In genomic region chr9:44212406-44212805, GRCm38 (mm10) we compare ENCODE assay signal across 33 mouse cellular contexts. TPM values are rescaled to one million over a fixed set of nuclear protein-coding genes. Genes with fewer than 3 reads are reported as not detected.
"Had no signal": no experiment of that assay in that cellular context is flagged by ENCODE, and none has a peak within 500 bp of the region (broad histone marks: within the 10 kb centered on the region; RNA-seq: fewer than 3 reads in every experiment).

No protein-coding gene starts in this region.

- H3K27me3 ChIP-seq: heart, embryonic 13.5 days; heart, embryonic 15.5 days; hindbrain, embryonic 12.5 days; intestine, embryonic 15.5 days; limb, embryonic 13.5 days; limb, embryonic 15.5 days; liver, embryonic 12.5 days had no signal

- H3K4me3 ChIP-seq: heart, adult 2 months; heart, embryonic 13.5 days; heart, embryonic 15.5 days; hindbrain, embryonic 10.5 days; hindbrain, embryonic 12.5 days; intestine, embryonic 15.5 days; layer of hippocampus, adult 2 months; limb, embryonic 13.5 days; limb, embryonic 15.5 days; liver, embryonic 12.5 days had no signal

- H3K9me3 ChIP-seq: heart, embryonic 13.5 days; heart, embryonic 15.5 days; intestine, embryonic 15.5 days; limb, embryonic 15.5 days; liver, embryonic 12.5 days had no signal

- DNase-seq: gastrocnemius, postnatal 10 days; gastrocnemius, postnatal 36 days; heart, adult 11 months; heart, adult 2 months; heart, postnatal 4 days; kidney, adult 18-20 months; kidney, adult 8-10 months; kidney, postnatal 10 days; kidney, postnatal 25 days; kidney, postnatal 4 days; left cerebral cortex, postnatal 4 days had no signal

- H3K4me1 ChIP-seq: heart, embryonic 13.5 days; heart, embryonic 15.5 days; hindbrain, embryonic 10.5 days; hindbrain, embryonic 12.5 days; limb, embryonic 13.5 days; limb, embryonic 15.5 days had no signal

- H3K27ac ChIP-seq: heart, adult 2 months; heart, embryonic 13.5 days; heart, embryonic 15.5 days; hindbrain, embryonic 10.5 days; hindbrain, embryonic 12.5 days; hindbrain, embryonic 14.5 days; intestine, embryonic 15.5 days; limb, embryonic 13.5 days; limb, embryonic 15.5 days; liver, embryonic 12.5 days; liver, embryonic 14.5 days had no signal

- H3K36me3 ChIP-seq: intestine, embryonic 15.5 days had no signal

- H3K4me2 ChIP-seq: heart, embryonic 11.5 days; heart, embryonic 13.5 days; heart, embryonic 15.5 days; hindbrain, embryonic 12.5 days; hindbrain, embryonic 14.5 days; intestine, embryonic 15.5 days; limb, embryonic 13.5 days; limb, embryonic 15.5 days; liver, embryonic 12.5 days had no signal

- ATAC-seq: hindbrain, embryonic 16.5 days; inflammation-experienced regulatory T-cells, adult 6 months; intestine, embryonic 15.5 days; intestine, postnatal 0 days; liver, embryonic 12.5 days had no signal

- H3K9ac ChIP-seq: heart, embryonic 13.5 days; heart, embryonic 15.5 days; hindbrain, embryonic 12.5 days; hindbrain, embryonic 14.5 days; intestine, embryonic 15.5 days; limb, embryonic 13.5 days; limb, embryonic 15.5 days; liver, embryonic 12.5 days; liver, embryonic 14.5 days had no signal

RNA-seq across cellular contexts. Expression of gene Ccdc153, which starts 28.1 kb away (rescaled TPM):
- total RNA-seq: gastrocnemius, adult 18-20 months; gastrocnemius, postnatal 10 days; gastrocnemius, postnatal 36 days; heart, adult 2 months; heart, postnatal 25 days; heart, postnatal 4 days; liver, adult 2 months had no signal
- polyA plus RNA-seq: heart, embryonic 11.5 days; heart, embryonic 13.5 days; heart, postnatal 0 days; hindbrain, embryonic 10.5 days; hindbrain, embryonic 12.5 days; hindbrain, embryonic 14.5 days; hindbrain, embryonic 16.5 days; inflammation-experienced regulatory T-cells, adult 6 months; intestine, embryonic 15.5 days; intestine, postnatal 0 days; kidney, embryonic 14.5 days; limb, embryonic 11.5 days; limb, embryonic 13.5 days; limb, embryonic 15.5 days; liver, adult 2 months; liver, embryonic 12.5 days; liver, embryonic 14.5 days; liver, embryonic 16.5 days had no signal

RNA-seq across cellular contexts. Expression of gene Pdzd3, which starts 38.9 kb away (rescaled TPM):
- total RNA-seq: liver, adult 2 months had no signal
- polyA plus RNA-seq: heart, embryonic 11.5 days; hindbrain, embryonic 10.5 days; liver, adult 2 months had no signal
